Mouse (Mus musculus) cerebellum, adult 2 months (tissue): ENCODE results near the gene Ccdc124.

Experiments
- CTCF ChIP-seq: fragments of 200-500 bp; IDR thresholded peaks from 2 replicates; pipeline ENCODE4 v1.5.1; 2011; ENCODE audit warnings: low read depth, mild to moderate bottlenecking, control low read depth, low read length, moderate library complexity, borderline replicate concordance; ENCODE audit not compliant: insufficient read depth
- POLR2A ChIP-seq: fragments of 200-500 bp; IDR thresholded peaks from 2 replicates; pipeline ENCODE4 v1.6.1; 2011; ENCODE audit warnings: low read length, control low read depth, borderline replicate concordance; ENCODE audit not compliant: insufficient read depth

DNA sequence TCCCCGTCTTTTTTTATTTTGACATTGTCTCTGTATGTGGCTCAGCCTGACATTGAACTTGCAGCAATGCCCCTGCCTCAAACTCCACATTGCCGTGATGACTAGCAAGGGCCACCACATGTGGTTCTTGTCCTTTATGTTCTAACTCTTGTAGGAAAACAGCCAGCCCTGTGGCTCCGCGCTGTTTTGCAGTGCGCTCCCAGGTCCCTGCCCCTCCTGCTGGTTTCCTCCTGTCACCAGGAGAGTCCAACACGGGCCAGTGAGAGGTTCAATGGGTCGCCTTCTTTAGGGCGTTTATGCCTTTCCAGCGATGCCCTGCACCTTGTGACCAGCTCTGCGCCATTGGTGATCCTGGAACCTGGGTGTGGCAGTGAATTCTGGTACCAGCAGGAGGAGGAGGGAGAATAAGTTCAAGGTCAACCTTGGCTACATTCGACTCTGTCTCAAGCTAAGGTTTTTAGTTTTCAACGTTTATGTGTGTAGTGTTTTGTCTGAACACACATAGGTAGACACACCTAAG is 7.7 kb downstream of the Ccdc124 start:
- TF ChIP-seq POLR2A (no peak), CTCF (no peak)
